Mouse (Mus musculus): Measurements from ENCODE around the gene Hist1h1d. TPM values are rescaled to one million over a fixed set of nuclear protein-coding genes. Genes with fewer than 3 reads are reported as not detected.
"Not testable (repeated sequence)": the region's sequence is repeated elsewhere in the genome, so short reads cannot be mapped to it uniquely, and the experiment has no call there.

The Hist1h1d gene
- polyA plus RNA-seq, 1 experiment from 2014 or later = 0.18 TPM

- Histone ChIP-seq H3K4me3 (no peak overlapping the region), H3K36me3 (no peaks in the 10 kb centered on the region), H3K27ac (no peak overlapping the region), H3K9ac (no peak overlapping the region), H3K9me3 (replicated peaks) (no peaks in the 10 kb centered on the region), H3K4me2 (no peak overlapping the region), H3K4me1 (replicated peaks) (peaks cover 2% of the 10 kb centered on the region; the same call in 1 of the 2 replicates), H3K27me3 (no peaks in the 10 kb centered on the region)
- 82% methylated on average over 2 of the region's 2 CpGs for WGBS
- no peak for ATAC-seq (replicated peaks; ENCODE audit: insufficient number of reproducible peaks, insufficient read depth, low FRiP score, low read depth)
These were observed 11.4 kb downstream of the Hist1h1d start for GRCm38 (mm10) chr13:23564482-23564881.

- Histone ChIP-seq H3K9ac (peak overlapping the region; percentile 53), H3K4me2 (peak overlapping the region; percentile 73), H3K4me1 (replicated peaks) (peaks cover 26% of the 10 kb centered on the region), H3K27ac (peak overlapping the region; percentile 97), H3K4me3 (peak overlapping the region; percentile 54)
- H3K27me3 ChIP-seq; H3K36me3 ChIP-seq; H3K9me3 ChIP-seq (replicated peaks): not testable (repeated sequence)
- 2% methylated on average over 27 of the region's 41 CpGs for WGBS
- ATAC-seq (replicated peaks; ENCODE audit: insufficient number of reproducible peaks, insufficient read depth, low FRiP score, low read depth) = 0 out of 2 replicates have a peak, but pooled peaks have one; percentile 4
These were observed 17.4 kb downstream of the Hist1h1d start for GRCm38 (mm10) chr13:23570261-23571021.

GRCm38 (mm10) chr13:23571022-23571503, 18.0 kb downstream of the Hist1h1d start, which contains the start of the genes Hist1h2ae and Hist1h2bg:
Gene Hist1h2ae, minus strand, starts transcription at chr13:23571220.
Gene Hist1h2bg, plus strand, starts transcription at chr13:23571396.
- Histone ChIP-seq H3K4me2 (peak within 1 kb of the TSS; percentile 73), H3K9ac (peak within 1 kb of the TSS; percentile 58), H3K9me3 (replicated peaks) (no peaks in the 10 kb centered on the region), H3K4me3 (peak within 1 kb of the TSS; percentile 54), H3K27me3 (no peaks in the 10 kb centered on the region), H3K27ac (peak within 1 kb of the TSS; percentile 97), H3K36me3 (no peaks in the 10 kb centered on the region), H3K4me1 (replicated peaks) (peaks cover 28% of the 10 kb centered on the region)
- peak; percentile 86 for ATAC-seq (replicated peaks; ENCODE audit: insufficient number of reproducible peaks, insufficient read depth, low FRiP score, low read depth)
- WGBS = under 1% methylated on average over 18 of the region's 18 CpGs

GRCm38 (mm10) chr13:23571504-23572217, 18.6 kb downstream of the Hist1h1d start:
- Histone ChIP-seq H3K4me3 (peak overlapping the region; percentile 54), H3K4me1 (replicated peaks) (peaks cover 34% of the 10 kb centered on the region), H3K4me2 (peak overlapping the region; percentile 73), H3K9ac (peak overlapping the region; percentile 58), H3K27ac (peak overlapping the region; percentile 97)
- not testable (repeated sequence) for H3K36me3 ChIP-seq; ATAC-seq (replicated peaks; ENCODE audit: insufficient number of reproducible peaks, insufficient read depth, low FRiP score, low read depth); H3K9me3 ChIP-seq (replicated peaks); H3K27me3 ChIP-seq
- WGBS = under 1% methylated on average over 17 of the region's 34 CpGs

- ATAC-seq (replicated peaks; ENCODE audit: insufficient number of reproducible peaks, insufficient read depth, low FRiP score, low read depth) = no peak
- H3K36me3 ChIP-seq = no peaks in the 10 kb centered on the region
- H3K27me3 ChIP-seq = no peaks in the 10 kb centered on the region
- H3K4me1 ChIP-seq (replicated peaks) = peaks cover 39% of the 10 kb centered on the region
- no peaks in the 10 kb centered on the region for H3K9me3 ChIP-seq (replicated peaks)
- 41% methylated on average over 2 of the region's 2 CpGs for WGBS
- H3K4me3 ChIP-seq = peak overlapping the region; percentile 54
- peak overlapping the region; percentile 97 for H3K27ac ChIP-seq
- H3K9ac ChIP-seq = peak overlapping the region; percentile 58
- H3K4me2 ChIP-seq = peak overlapping the region; percentile 73
These were observed 19.4 kb downstream of the Hist1h1d start for GRCm38 (mm10) chr13:23572218-23573033.

- H3K9ac ChIP-seq = peak overlapping the region; percentile 58
- H3K27me3 ChIP-seq; H3K9me3 ChIP-seq (replicated peaks); H3K36me3 ChIP-seq; ATAC-seq (replicated peaks; ENCODE audit: insufficient number of reproducible peaks, insufficient read depth, low FRiP score, low read depth): not testable (repeated sequence)
- H3K27ac ChIP-seq = peak overlapping the region; percentile 97
- 13% methylated on average over 20 of the region's 20 CpGs for WGBS
- H3K4me2 ChIP-seq = peak overlapping the region; percentile 73
- peaks cover 39% of the 10 kb centered on the region for H3K4me1 ChIP-seq (replicated peaks)
- H3K4me3 ChIP-seq = peak overlapping the region; percentile 54
These were observed 20.2 kb downstream of the Hist1h1d start for GRCm38 (mm10) chr13:23573034-23573897.

- H3K9ac ChIP-seq = peak within 1 kb of the TSS; percentile 58
- H3K4me2 ChIP-seq = peak within 1 kb of the TSS; percentile 73
- peaks cover 39% of the 10 kb centered on the region for H3K4me1 ChIP-seq (replicated peaks)
- H3K9me3 ChIP-seq (replicated peaks); H3K36me3 ChIP-seq; H3K27me3 ChIP-seq: not testable (repeated sequence)
- peak within 1 kb of the TSS; percentile 54 for H3K4me3 ChIP-seq
- peak within 1 kb of the TSS; percentile 97 for H3K27ac ChIP-seq
- under 1% methylated on average over 36 of the region's 42 CpGs for WGBS
- ATAC-seq (replicated peaks; ENCODE audit: insufficient number of reproducible peaks, insufficient read depth, low FRiP score, low read depth) = peak; percentile 86
These were observed 20.9 kb downstream of the Hist1h1d start, which contains the start of the genes Hist1h2bf and Hist1h2ad for GRCm38 (mm10) chr13:23573898-23574524. Gene Hist1h2bf, minus strand, starts transcription at chr13:23574196. Gene Hist1h2ad, plus strand, starts transcription at chr13:23574381.

GRCm38 (mm10) chr13:23574546-23575170, 21.6 kb downstream of the Hist1h1d start:
- H3K27me3 ChIP-seq; ATAC-seq (replicated peaks; ENCODE audit: insufficient number of reproducible peaks, insufficient read depth, low FRiP score, low read depth); H3K36me3 ChIP-seq; H3K9ac ChIP-seq; H3K9me3 ChIP-seq (replicated peaks): not testable (repeated sequence)
- H3K4me3 ChIP-seq = peak overlapping the region; percentile 54
- peaks cover 38% of the 10 kb centered on the region for H3K4me1 ChIP-seq (replicated peaks)
- WGBS = 1% methylated on average over 14 of the region's 39 CpGs
- peak overlapping the region; percentile 73 for H3K4me2 ChIP-seq
- H3K27ac ChIP-seq = peak overlapping the region; percentile 97

GRCm38 (mm10) chr13:23575271-23575851, 22.3 kb downstream of the Hist1h1d start, which contains the start of gene Hist1h3d:
Gene Hist1h3d, plus strand, starts transcription at chr13:23575763.
- Histone ChIP-seq H3K27ac (peak within 1 kb of the TSS; percentile 79), H3K4me2 (peak within 1 kb of the TSS; percentile 73), H3K9me3 (replicated peaks) (no peaks in the 10 kb centered on the region), H3K36me3 (no peaks in the 10 kb centered on the region), H3K27me3 (no peaks in the 10 kb centered on the region), H3K4me1 (replicated peaks) (peaks cover 33% of the 10 kb centered on the region), H3K4me3 (peak within 1 kb of the TSS; percentile 47), H3K9ac (peak within 1 kb of the TSS; percentile 61)
- ATAC-seq (replicated peaks; ENCODE audit: insufficient number of reproducible peaks, insufficient read depth, low FRiP score, low read depth) = peak; percentile 53; the same call in 1 of the 2 replicates
- 1% methylated on average over 18 of the region's 18 CpGs for WGBS
